Mouse (Mus musculus) right cerebral cortex, postnatal 4 days (tissue): Measurements from ENCODE around the gene Mrpl55.
A peak's percentile ranks its signal among the peaks of the same experiment; 100 is the strongest.

Source experiments
- DNase-seq: peaks from one replicate; pipeline ENCODE4 v3.0.0-alpha.2; 2022

Gene Mrpl55

DNA sequence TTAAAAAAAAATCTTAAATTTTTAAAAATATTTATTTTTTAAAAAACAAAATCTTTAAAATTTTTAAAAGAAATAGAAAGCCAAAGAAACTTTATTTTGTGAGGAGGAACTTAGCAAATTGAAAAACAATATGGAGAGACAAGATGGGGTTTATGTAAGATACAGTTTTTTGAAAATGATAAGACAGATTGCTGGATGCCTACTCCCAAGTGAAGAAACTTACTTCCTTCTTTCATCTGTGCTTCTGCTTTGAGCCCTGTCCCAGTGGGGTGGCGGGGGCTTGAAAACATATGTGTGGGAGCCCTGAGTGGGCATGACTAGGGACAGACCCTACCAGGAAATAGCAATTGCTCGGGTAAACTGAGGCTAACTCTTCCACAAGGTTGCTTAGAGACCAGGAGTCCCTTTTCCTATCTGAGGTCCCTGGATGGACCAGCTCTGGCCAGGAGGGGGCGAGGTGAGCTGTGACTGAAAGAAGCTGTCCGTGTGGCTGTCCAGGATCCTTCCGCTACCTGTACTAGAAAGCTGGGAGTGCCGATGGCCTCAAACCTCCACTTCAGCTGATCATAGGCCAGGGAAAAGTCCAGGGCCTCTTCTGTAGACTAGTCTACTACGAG is 28.0 kb downstream of the Mrpl55 start:
- DNase-seq = peak; percentile 59

DNA sequence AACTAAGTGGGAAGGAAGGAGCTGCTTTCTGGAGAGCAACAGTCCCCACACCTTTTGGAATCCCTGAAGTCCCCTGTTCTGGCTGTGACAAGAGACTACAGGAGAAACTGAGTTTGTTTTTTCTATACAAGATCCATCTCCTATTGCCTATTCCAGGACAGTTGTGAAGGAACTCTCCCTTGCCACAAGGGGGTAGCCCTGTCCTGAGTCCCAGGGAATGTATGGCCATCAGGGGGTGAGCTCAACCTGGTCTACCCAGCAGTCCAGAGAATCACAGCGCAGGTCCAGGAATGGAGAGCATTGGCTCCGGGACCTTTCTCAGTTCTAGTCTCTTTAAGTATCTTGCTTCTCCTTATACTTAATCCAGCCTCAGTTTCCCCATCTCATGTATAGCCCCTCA is 30.5 kb downstream of the Mrpl55 start:
- no peak for DNase-seq

DNA sequence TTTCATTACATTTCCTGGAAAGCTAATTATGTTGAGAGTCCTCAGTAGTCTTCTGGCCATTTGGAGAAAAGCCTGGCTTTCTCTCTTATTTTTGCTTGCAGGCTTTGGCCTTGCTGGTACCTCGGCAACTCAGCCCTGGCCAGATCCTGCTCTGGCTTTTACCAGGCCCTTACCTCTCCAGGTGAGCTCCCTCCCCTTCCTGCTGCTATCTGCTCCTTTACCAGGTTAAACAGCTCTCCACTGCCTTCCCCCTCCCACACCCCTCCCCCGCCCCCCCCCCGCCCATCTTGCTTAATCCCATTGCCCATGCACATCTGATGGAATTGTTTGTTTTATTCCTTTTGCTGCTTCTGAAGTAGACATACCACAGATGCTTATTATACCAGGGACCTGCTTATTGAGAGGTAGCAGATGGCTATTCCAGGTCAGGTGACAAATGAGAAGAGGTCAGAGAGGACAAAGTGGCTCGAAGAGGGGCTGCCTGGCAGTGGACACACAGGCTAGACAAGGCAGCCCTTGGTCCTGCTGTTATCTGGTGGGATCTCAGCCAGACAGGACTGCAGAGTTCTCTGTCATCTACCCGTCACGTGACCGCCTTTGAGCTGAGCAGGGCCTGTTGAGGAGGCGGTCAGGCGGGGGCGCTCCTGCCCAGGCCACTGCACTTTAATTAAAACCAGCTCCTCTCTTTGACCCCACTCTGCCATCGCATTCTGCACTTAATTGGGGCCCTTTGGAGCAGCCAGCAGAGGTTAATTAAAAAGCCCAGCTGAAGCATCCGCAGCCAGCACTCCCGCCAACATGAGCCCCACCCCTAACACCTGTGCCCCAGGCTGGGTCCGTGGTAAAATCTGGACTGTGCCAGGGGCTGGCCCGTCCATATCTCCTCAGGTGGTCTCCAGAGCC is 36.5 kb downstream of the Mrpl55 start:
- DNase-seq = peak; percentile 53

DNA sequence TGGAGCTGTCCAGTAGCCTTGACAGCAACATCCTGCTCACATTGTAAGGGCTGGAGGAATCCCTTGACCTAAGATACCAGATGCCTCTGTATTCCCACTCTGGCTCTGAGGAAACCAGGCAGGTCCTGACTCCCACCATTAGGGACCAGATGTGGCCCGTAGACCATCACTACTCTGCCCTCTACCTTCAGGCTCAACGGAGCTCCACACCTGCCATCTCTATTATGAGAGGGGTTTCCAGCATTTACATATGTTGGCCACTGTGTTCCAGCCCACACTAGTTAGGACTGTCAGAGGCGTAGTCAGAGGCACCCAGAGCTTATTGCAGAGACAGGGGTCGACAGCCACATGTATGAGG is 37.1 kb downstream of the Mrpl55 start:
- DNase-seq = no peak

DNA sequence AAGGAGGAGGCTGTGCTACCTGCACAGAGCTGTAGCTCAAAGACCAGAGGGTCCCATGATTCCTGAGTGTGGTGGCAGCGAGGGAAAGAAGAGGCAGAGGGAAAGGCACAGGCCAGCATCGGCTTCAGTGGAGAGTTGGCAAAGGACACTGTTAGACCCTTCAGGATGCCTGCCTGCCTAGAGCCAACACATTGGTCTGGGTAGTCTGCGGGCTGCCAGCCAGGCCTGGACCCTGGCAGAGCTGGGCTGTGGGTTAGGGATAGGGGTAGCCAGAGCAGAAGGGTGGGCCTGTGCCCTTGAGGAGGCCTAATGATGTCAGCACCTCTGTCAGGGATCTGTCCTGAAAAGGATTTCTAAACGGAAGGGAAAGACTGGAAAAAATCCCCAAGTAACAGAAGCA is 37.5 kb downstream of the Mrpl55 start:
- DNase-seq = no peak

DNA sequence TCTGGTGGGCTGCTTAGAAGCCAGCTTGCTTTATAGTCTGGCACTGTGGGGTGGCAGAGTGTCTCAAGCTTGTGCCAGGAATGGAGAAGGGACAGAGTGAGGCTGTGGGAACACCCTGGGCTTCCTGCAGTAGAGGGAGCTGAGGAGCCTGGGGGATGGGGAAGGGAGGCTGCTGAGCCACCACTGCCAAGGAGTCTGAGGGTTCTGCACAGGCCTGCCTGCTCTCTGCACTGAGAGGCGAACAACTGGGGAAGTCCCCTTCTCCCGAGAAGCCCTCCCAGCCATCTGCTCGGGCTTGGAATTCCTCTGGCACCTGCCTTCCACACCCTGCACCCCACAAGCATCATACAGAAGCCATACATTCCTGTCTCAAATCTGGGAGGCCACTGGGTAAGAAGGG is 39.6 kb downstream of the Mrpl55 start:
- no peak for DNase-seq

DNA sequence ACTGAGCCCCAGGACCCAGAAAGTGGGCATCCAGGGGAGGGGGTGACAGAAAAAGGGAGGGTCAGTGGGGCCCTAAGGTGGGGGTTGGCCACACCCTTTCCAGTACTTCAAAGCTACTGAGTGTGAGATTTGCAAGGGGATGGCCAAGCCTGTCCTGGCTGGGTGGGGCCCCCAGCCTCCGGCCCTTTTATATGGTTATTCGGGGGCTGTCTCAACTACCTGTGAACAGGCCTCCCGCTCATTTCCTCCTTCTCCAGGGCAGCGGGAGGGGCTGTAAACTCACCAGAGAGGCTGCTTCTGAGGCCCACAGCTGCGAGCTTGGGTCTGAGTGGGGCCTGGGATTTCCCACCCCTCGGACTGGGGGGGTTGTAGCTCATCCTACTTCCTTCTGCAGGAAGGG is 41.6 kb downstream of the Mrpl55 start:
- DNase-seq = no peak

DNA sequence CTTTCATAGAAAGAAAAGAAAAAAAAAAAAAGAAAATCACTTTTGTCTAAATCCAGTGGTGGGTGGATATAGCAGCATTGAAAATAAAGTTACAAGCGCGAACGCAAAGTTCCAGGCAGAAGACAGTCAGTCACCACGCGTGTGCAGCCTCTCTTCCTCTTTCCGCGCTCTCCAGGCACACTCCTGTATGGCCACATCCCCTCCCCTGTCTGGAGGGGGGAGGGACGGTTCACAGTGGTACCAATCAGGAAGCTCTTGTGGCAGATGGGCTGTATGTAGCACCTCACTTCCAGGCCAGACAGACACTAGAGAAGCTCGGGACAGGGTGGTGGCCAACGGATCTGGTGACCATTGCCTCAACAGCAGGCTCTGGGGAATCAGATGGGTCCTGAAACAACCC is 45.8 kb downstream of the Mrpl55 start:
- no peak for DNase-seq
